Mouse (Mus musculus): Measurements from ENCODE around the gene Set.

DNA sequence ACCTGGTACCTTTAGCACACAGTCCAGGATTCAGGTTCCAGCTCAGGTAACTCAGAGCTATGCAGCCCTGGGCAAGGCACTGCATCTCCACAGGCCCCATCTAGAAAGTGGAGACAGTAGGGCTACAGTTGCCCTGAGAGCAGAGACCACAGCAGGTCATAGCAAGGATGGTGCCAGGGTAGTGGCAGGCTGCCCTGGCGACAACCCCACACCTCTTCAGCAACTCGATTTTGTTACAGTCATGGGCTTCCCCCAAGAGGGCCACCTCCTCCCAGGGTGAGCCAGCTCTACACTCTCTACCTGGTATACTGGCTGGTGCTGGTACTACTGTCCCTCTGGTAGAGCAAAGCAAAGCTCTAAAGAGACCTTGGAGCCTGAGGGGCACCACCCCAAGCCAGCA is 19.4 kb upstream of the Set start:
- no peak for TF ChIP-seq POLR2A (IDR thresholded peaks at IDR 0.05; ENCODE audit: borderline replicate concordance, extremely low read depth, low read depth, low read length)
- TF ChIP-seq CTCF (IDR thresholded peaks at IDR 0.05; ENCODE audit: insufficient read depth, low read length) = no peak

All from lung, adult 2 months (tissue).